Mouse (Mus musculus) embryonic facial prominence, embryonic 10.5 days (tissue): ENCODE results near the gene Rgs19. TPM values are rescaled to one million over a fixed set of nuclear protein-coding genes. Genes with fewer than 3 reads are reported as not detected.

ENCODE experiments used
- DNase-seq: peaks from one replicate; pipeline ENCODE4 v3.0.0-alpha.2; 2017; ENCODE audit warnings: low spot score
- H3K27ac ChIP-seq: fragments of 300-500 bp; sonication (generic); replicated peaks from 2 replicates; pipeline ENCODE4 v1.5.1; 2016; ENCODE audit warnings: mild to moderate bottlenecking
- H3K27me3 ChIP-seq: fragments of 300-500 bp; sonication (generic); replicated peaks from 2 replicates; pipeline ENCODE4 v1.6.1; 2016; ENCODE audit warnings: low read depth, mild to moderate bottlenecking; ENCODE audit not compliant: poor library complexity, severe bottlenecking
- H3K36me3 ChIP-seq: fragments of 300-500 bp; sonication (generic); replicated peaks from 2 replicates; pipeline ENCODE4 v1.6.1; 2016; ENCODE audit warnings: mild to moderate bottlenecking, moderate library complexity
- H3K4me1 ChIP-seq: fragments of 300-500 bp; sonication (generic); 2 replicates; pipeline ENCODE4 v1.6.1; 2016
- H3K4me3 ChIP-seq: fragments of 300-500 bp; sonication (generic); 2 replicates; pipeline ENCODE4 v1.5.1; 2016; ENCODE audit warnings: mild to moderate bottlenecking, moderate library complexity
- H3K9me3 ChIP-seq: fragments of 300-500 bp; sonication (generic); 2 replicates; pipeline ENCODE4 v1.6.1; 2016; ENCODE audit warnings: mild to moderate bottlenecking
- WGBS: fragments of 180-500 bp; shearing (Covaris S2); methylation state at CpG from one replicate; pipeline ENCODE4 v1.1.7; 2016; 5-methylcytosine and 5-hydroxymethylcytosine counted together
- polyA plus RNA-seq: library from polyadenylated mRNA; unstranded; fragments of >200 nt; fragmentation: Nextera tagmentation; extraction: Ambion mirVana; gene quantifications from 2 replicates; pipeline ENCODE4 v1.2.1, GENCODE M21; 2016

The Rgs19 gene
- polyA plus RNA-seq, 1 experiment from 2014 or later, result 85.2 TPM

DNA sequence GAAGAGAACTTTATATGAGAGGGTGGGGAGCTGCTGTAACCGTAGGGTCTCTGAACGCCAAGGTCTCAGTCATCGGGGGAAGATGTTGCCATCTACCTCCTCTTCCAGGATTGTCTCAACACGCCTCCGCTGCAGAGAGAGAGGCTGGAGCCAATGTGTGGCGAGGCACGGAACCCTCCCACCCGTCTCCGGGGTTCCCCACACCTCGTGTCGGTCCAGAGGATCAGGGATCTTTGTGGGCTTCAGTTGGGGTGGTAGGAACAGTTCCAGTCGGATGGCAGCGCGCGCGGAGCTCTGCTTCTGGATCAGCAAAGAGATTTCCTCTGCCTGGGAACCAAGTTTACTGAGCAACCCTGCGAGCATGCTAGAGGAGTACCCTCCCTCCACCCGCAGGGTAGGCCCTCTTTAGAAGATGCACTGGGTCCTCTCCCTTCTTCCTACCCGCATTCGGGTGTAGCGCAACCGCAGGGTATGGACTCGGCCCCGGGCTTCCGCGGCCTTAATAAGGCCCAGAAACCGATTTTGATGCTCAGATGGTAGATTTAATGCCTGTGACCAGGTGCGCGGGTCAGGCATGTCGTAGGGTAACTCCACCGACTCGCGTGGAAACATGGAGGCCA, 3.1 kb upstream of the Rgs19 start:
- no peak for DNase-seq
- H3K4me3 ChIP-seq, result no peak overlapping the region
- 74% methylated on average over 33 of the region's 33 CpGs for WGBS
- no peaks in the 10 kb centered on the region for H3K36me3 ChIP-seq
- H3K27ac ChIP-seq, result no peak overlapping the region
- peaks cover 29% of the 10 kb centered on the region for H3K27me3 ChIP-seq
- H3K9me3 ChIP-seq, result no peaks in the 10 kb centered on the region
- H3K4me1 ChIP-seq, result peaks cover 24% of the 10 kb centered on the region

DNA sequence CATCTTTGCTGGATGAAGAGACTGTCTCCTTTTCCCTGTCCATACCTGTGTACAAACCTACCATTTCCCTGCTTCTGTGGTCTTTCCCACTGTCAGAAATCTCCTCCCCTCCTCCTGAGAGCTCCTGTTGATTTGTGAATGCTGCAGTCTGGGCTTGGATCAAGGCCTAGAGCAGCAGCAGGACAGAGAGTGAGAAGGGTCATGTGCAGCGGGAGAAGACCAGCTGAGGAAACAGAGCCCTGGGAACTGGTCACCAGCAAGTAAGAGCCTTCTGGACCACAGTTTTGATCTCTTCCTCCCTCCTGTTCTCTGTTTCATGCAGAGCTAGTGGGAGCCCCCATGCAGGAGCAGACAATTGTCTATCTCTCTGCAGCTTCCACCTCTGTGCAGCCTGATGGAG, 2.0 kb upstream of the Rgs19 start:
- whole genome bisulfite sequencing, result 76% methylated on average over 1 of the region's 1 CpGs
- DNase-seq, result no peak
- Histone ChIP-seq H3K4me3 (no peak overlapping the region), H3K27ac (no peak overlapping the region), H3K36me3 (peaks cover 7% of the 10 kb centered on the region), H3K4me1 (peaks cover 32% of the 10 kb centered on the region), H3K27me3 (peaks cover 29% of the 10 kb centered on the region), H3K9me3 (no peaks in the 10 kb centered on the region)

DNA sequence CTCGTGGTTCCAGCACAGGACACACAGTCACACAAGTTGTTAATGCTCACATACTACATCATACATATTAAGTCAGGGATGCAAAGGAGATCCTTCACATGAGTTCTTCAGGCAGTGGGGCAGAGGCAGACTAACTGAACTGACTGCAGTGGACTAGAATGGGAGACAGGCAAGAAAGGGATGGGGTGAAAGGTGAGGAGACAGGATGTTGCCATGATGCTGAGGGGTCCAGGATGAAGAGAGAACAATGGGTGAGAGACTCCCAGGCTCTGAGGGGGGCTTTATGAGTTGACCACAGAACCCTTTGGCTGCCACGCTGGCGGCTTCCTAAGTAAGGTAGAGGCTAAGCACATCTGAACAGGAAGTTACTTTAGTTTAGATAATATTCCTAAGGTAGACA, 804 bp upstream of the Rgs19 start:
- DNase-seq, result no peak
- Histone ChIP-seq H3K36me3 (peaks cover 19% of the 10 kb centered on the region), H3K4me3 (peak overlapping the region; percentile 81), H3K9me3 (no peaks in the 10 kb centered on the region), H3K27me3 (peaks cover 29% of the 10 kb centered on the region), H3K27ac (peak overlapping the region; percentile 93; the same call in 1 of the 2 replicates), H3K4me1 (peaks cover 32% of the 10 kb centered on the region)
- WGBS, result 85% methylated on average over 3 of the region's 3 CpGs

DNA sequence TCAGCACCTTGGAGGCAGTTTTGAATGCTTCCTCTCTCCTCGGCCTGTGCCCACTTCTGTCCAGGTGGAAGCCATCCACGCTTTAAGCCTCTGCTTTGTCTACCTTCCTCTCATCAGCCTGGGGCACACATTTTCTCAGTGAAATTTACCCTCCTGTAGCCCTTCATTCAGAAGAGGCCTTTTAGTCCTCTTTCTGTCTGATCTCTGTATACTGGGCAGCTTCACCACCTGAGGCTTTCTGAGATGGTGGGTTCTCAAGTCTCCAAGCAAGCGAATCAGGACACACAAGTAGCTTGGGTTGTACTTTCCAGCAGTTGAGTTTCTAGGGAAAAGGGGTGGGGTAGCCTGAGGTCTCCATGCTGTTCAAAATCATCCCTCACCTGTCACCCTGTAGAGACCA, 1.5 kb downstream of the Rgs19 start:
- Histone ChIP-seq H3K27ac (no peak overlapping the region), H3K9me3 (no peaks in the 10 kb centered on the region), H3K4me3 (peak overlapping the region; percentile 81), H3K36me3 (peaks cover 41% of the 10 kb centered on the region), H3K27me3 (peaks cover 29% of the 10 kb centered on the region), H3K4me1 (peaks cover 32% of the 10 kb centered on the region)
- no peak for DNase-seq
- WGBS, result 89% methylated on average over 3 of the region's 3 CpGs

DNA sequence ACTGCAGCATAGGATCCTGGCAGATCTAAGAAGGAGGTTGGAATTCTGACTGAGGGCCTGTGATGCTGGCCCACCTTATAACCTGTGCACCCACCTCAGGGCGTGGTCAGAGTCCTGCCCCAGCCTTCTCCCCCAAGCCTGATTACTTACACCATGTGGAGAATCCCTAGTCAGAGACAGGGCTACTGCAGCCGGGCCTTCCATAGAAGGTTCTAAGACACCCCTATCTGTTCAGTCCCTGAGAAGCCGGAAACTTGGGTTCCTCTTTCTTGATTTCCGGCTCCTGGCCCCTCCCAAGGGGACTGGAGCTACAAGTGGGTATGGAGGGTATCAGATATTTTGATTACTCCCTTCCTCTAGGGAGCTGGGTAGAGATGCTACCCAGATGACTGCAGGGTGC, 2.2 kb downstream of the Rgs19 start:
- no peaks in the 10 kb centered on the region for H3K9me3 ChIP-seq
- H3K4me1 ChIP-seq, result peaks cover 32% of the 10 kb centered on the region
- no peak overlapping the region for H3K4me3 ChIP-seq
- peaks cover 49% of the 10 kb centered on the region for H3K36me3 ChIP-seq
- WGBS, result 89% methylated on average over 4 of the region's 4 CpGs
- no peak for DNase-seq
- H3K27ac ChIP-seq, result no peak overlapping the region
- peaks cover 22% of the 10 kb centered on the region for H3K27me3 ChIP-seq

DNA sequence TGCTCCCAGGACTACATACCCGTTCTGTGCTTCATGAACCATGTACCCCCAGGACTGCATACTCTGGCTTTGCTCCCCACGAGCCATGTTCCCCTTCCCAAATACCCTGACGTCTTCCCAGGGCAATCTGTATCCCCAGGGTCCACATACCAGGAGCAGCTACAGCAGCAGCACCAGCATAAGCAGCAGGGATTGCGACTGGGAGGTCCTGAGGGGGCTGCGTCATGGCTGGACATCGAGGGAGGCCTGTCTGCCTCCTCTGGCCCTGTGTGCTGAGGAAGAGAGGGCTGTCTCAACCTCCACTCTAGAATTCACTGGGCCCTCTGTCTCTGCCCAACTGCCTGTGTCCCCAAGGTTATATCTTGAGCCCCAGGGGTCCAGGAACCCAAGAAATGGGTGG, 2.7 kb downstream of the Rgs19 start:
- Histone ChIP-seq H3K36me3 (peaks cover 54% of the 10 kb centered on the region), H3K27me3 (peaks cover 17% of the 10 kb centered on the region), H3K4me3 (no peak overlapping the region), H3K27ac (no peak overlapping the region), H3K9me3 (no peaks in the 10 kb centered on the region), H3K4me1 (peaks cover 32% of the 10 kb centered on the region)
- DNase-seq, result no peak
- WGBS, result 92% methylated on average over 6 of the region's 6 CpGs

DNA sequence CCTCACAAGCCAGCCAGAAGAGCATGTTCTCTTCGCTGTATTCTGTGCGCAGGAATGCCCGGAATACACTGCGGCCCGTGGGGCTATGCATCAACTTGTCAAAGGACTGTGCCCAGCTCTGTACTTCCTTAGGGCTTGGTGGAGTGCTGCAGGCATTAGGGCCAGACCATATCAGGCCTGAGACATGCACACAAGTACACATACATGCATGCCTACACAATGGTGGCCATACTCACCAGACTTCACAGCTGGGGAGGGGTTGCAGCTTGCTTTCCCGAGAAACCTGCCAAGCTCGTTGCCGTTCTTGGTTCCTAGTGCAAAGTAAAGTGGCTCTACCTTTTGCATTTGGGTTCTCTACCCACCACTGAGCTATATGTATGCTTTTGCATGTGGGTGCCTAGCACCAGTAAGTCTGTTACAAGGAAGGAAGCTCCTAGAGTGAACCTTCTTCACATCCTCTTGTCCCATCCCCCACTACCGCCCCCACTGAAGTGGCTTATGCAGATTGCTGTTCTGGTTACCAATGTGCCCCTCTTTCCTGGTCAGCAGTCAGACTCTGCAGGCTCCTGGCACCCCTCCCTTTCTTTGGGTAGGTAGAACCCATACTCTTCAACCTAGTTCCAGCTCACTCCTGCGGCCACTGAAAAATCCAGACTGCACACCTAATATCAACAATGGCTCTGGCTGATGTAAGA, 4.2 kb downstream of the Rgs19 start:
- Histone ChIP-seq H3K4me1 (peaks cover 32% of the 10 kb centered on the region), H3K27me3 (peaks cover 3% of the 10 kb centered on the region), H3K27ac (no peak overlapping the region), H3K9me3 (no peaks in the 10 kb centered on the region), H3K36me3 (peaks cover 67% of the 10 kb centered on the region), H3K4me3 (no peak overlapping the region)
- no peak for DNase-seq
- WGBS, result 93% methylated on average over 10 of the region's 10 CpGs

DNA sequence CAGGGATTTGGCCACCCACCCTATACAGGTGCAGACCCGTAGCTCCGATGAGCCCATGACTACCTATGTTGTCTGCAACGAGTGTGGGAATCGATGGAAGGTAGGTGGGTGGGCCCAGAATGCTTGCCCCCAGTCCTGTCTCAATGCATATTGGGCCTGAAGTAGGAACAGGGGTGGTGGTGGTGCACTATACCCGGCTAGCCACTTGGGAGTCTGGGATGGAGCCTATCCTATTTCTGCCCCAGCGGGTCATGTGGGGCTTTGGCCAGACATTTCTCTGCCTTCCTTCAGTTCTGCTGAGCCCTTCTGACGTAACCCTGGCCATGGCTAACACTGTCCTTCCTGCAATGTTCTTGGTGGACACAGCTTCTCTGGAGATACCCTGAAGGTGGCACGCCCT, 6.2 kb downstream of the Rgs19 start:
- peaks cover 70% of the 10 kb centered on the region for H3K36me3 ChIP-seq
- no peaks in the 10 kb centered on the region for H3K27me3 ChIP-seq
- H3K4me1 ChIP-seq, result peaks cover 14% of the 10 kb centered on the region
- no peak for DNase-seq
- no peak overlapping the region for H3K27ac ChIP-seq
- H3K9me3 ChIP-seq, result no peaks in the 10 kb centered on the region
- H3K4me3 ChIP-seq, result no peak overlapping the region
- 92% methylated on average over 8 of the region's 8 CpGs for WGBS

DNA sequence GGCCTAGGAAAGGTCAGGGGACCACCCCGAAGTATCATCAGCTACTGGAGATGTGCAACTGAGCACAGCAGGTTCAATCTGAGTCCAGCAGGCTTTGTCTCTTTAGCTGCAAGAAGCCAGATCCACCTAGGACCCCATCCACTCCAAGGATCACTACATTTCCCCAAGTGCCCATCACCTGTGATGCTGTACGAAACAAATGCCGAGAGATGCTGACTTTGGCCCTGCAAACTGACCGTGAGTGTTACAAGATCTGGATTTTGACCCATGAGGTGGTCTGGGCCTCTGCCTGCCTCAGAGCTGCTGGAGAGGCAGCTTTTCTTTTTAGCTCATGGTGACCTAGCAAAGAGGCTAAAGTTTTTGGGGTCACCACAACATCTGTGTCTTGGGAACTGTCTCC, 8.1 kb downstream of the Rgs19 start:
- Histone ChIP-seq H3K36me3 (peaks cover 62% of the 10 kb centered on the region), H3K9me3 (no peaks in the 10 kb centered on the region), H3K4me3 (no peak overlapping the region), H3K27ac (no peak overlapping the region), H3K27me3 (peaks cover 9% of the 10 kb centered on the region), H3K4me1 (peaks cover 10% of the 10 kb centered on the region)
- no peak for DNase-seq
- WGBS, result 90% methylated on average over 4 of the region's 4 CpGs

DNA sequence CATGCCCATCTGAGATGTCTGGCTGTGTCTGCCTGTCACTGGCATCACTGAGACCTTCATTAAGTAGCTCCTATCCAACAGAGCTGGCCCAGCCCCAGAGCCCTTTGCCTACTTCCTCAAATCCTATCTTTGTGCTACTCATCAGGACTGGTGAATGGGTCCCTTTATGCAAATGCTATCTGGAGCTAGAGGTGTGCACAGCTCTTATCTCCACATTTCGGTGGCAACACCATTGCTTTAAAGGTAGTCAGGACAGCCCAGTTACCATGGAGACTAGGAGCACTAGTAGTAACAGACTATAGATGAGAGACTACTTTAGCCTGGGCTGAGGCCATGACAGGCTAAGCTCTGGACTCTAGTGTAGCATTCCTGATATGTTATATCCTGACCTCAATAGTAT, 9.1 kb downstream of the Rgs19 start:
- H3K27ac ChIP-seq, result no peak overlapping the region
- peaks cover 10% of the 10 kb centered on the region for H3K27me3 ChIP-seq
- H3K4me1 ChIP-seq, result peaks cover 17% of the 10 kb centered on the region
- no peaks in the 10 kb centered on the region for H3K9me3 ChIP-seq
- peaks cover 52% of the 10 kb centered on the region for H3K36me3 ChIP-seq
- WGBS, result 83% methylated on average over 1 of the region's 1 CpGs
- no peak for DNase-seq
- no peak overlapping the region for H3K4me3 ChIP-seq

DNA sequence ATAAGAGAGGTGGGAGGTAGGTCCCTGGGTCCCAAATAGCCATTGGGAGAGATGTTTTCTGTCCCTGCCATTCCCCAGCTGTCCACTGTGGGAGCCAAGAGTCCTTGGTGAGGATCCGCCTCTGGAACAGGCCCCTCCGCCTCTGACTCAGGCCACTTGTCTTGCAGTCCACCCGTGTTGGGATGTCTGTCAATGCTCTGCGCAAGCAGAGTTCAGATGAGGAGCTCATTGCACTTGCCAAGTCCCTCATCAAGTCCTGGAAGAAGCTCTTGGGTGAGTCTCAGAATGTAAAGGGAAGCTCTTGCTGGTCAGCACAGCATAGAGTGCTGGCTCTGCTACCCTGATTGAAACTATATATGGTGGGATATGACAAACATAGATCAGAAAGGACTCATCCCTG, 10.4 kb downstream of the Rgs19 start:
- H3K9me3 ChIP-seq, result no peaks in the 10 kb centered on the region
- no peak for DNase-seq
- no peak overlapping the region for H3K27ac ChIP-seq
- WGBS, result 62% methylated on average over 4 of the region's 4 CpGs
- peaks cover 10% of the 10 kb centered on the region for H3K27me3 ChIP-seq
- peaks cover 22% of the 10 kb centered on the region for H3K4me1 ChIP-seq
- H3K36me3 ChIP-seq, result peaks cover 39% of the 10 kb centered on the region
- no peak overlapping the region for H3K4me3 ChIP-seq

DNA sequence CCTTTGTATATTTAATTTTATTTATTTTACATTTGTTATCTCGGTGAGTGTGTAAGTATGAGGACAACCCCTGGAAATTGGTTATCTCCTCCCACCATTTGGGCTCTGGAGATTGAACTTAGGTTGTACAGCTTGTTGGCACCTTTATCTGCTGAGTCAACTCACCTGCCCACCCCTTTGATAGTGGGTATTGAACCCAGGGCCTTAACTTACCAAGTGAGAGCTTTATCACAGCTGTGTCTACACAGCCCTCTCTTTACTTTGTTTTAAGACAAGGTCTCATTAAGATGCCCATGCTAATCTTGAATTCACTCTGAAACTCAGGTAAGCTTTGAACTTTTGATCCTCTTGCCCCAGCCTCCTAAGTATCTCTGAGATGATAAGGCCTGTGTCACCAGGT, 11.8 kb downstream of the Rgs19 start:
- H3K4me1 ChIP-seq, result peaks cover 25% of the 10 kb centered on the region
- no peak overlapping the region for H3K4me3 ChIP-seq
- H3K27ac ChIP-seq, result no peak overlapping the region
- WGBS, result 89% methylated on average over 1 of the region's 1 CpGs
- H3K9me3 ChIP-seq, result no peaks in the 10 kb centered on the region
- peaks cover 23% of the 10 kb centered on the region for H3K27me3 ChIP-seq
- H3K36me3 ChIP-seq, result peaks cover 25% of the 10 kb centered on the region
- no peak for DNase-seq

DNA sequence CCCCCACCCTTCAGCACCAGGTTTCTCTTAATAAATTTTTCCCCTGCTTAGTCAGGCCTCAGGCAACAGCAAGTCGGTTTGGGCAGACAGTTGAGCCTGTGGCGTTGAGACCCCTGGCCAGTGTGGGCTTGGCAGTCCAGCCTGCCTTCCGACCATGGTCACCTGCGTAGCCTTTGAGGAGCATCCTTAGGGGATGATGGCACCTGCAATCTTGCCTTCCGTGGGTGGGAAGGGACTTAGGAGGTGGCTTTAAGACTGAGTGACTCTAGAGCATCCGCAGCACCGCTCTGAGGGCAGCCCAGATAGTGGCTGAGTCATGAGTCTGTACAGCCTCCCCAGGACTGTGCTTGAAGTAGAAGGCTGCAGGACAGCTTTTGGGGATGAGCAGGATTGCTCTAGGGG, 13.1 kb downstream of the Rgs19 start:
- DNase-seq, result no peak
- 17% methylated on average over 7 of the region's 7 CpGs for WGBS
- H3K4me3 ChIP-seq, result peak overlapping the region; percentile 78
- peaks cover 34% of the 10 kb centered on the region for H3K4me1 ChIP-seq
- peak overlapping the region; percentile 90 for H3K27ac ChIP-seq
- H3K27me3 ChIP-seq, result peaks cover 26% of the 10 kb centered on the region
- H3K36me3 ChIP-seq, result peaks cover 12% of the 10 kb centered on the region
- H3K9me3 ChIP-seq, result no peaks in the 10 kb centered on the region
